Mouse (Mus musculus) olfactory bulb, adult 2 months (tissue): ENCODE results near the gene Dus3l.

Experiments
- CTCF ChIP-seq: fragments of 200-500 bp; IDR thresholded peaks from 2 replicates; pipeline ENCODE4 v1.5.1; 2012; ENCODE audit warnings: low read depth, mild to moderate bottlenecking, low read length, moderate library complexity; ENCODE audit not compliant: insufficient read depth
- POLR2A ChIP-seq: fragments of 200-500 bp; IDR thresholded peaks from 2 replicates; pipeline ENCODE4 v1.6.1; 2012; ENCODE audit warnings: mild to moderate bottlenecking, low read depth, low read length, moderate library complexity; ENCODE audit not compliant: insufficient read depth

- no peak for TF ChIP-seq CTCF
- TF ChIP-seq POLR2A, result peak; percentile 70
Measured at GRCm38 (mm10) chr17:56717363-56718058, 47.0 kb upstream of the Dus3l start, which contains the start of the genes Ndufa11 and Vmac.
